Mouse (Mus musculus) midbrain, embryonic 16.5 days (tissue): ENCODE measurements around the gene Krtap5-4. TPM values are rescaled to one million over a fixed set of nuclear protein-coding genes. Genes with fewer than 3 reads are reported as not detected.
"Not testable (repeated sequence)": the region's sequence is repeated elsewhere in the genome, so short reads cannot be mapped to it uniquely, and the experiment has no call there.

Source experiments
- ATAC-seq: fragments of 200-750 bp; cut with Nextera tagmentation; 2 replicates; pipeline ENCODE4 v1.8.0; 2017; ENCODE audit warnings: moderate TSS enrichment
- H3K27ac ChIP-seq: fragments of 300-500 bp; sonication (generic); 2 replicates; pipeline ENCODE4 v1.5.1; 2014; ENCODE audit warnings: mild to moderate bottlenecking, low read length, mixed read lengths
- H3K27me3 ChIP-seq: fragments of 300-500 bp; sonication (generic); 2 replicates; pipeline ENCODE4 v1.6.1; 2014; ENCODE audit warnings: low read depth, low read length, mixed read lengths; ENCODE audit not compliant: control insufficient read depth, insufficient read depth
- H3K36me3 ChIP-seq: fragments of 300-500 bp; sonication (generic); 2 replicates; pipeline ENCODE4 v1.6.1; 2014; ENCODE audit warnings: mild to moderate bottlenecking, low read length, moderate library complexity, mixed read lengths; ENCODE audit not compliant: control insufficient read depth, insufficient read depth
- H3K4me1 ChIP-seq: fragments of 300-500 bp; sonication (generic); 2 replicates; pipeline ENCODE4 v1.6.1; 2014; ENCODE audit warnings: mild to moderate bottlenecking, low read length, mixed read lengths; ENCODE audit not compliant: control insufficient read depth, insufficient read depth
- H3K4me2 ChIP-seq: fragments of 300-500 bp; sonication (generic); 2 replicates; pipeline ENCODE4 v1.6.1; 2014; ENCODE audit warnings: mild to moderate bottlenecking, low read length, mixed read lengths
- H3K4me3 ChIP-seq: fragments of 300-500 bp; sonication (generic); 2 replicates; pipeline ENCODE4 v1.5.1; 2014; ENCODE audit warnings: low read depth, mild to moderate bottlenecking, low read length, moderate library complexity, mixed read lengths
- H3K9ac ChIP-seq: fragments of 300-500 bp; sonication (generic); 2 replicates; pipeline ENCODE4 v1.6.1; 2014; ENCODE audit warnings: low read depth, low read length, mixed read lengths
- H3K9me3 ChIP-seq: fragments of 300-500 bp; sonication (generic); replicated peaks from 2 replicates; pipeline ENCODE4 v1.6.1; 2014; ENCODE audit warnings: mild to moderate bottlenecking, low read length, mixed read lengths; ENCODE audit not compliant: control insufficient read depth, poor library complexity, severe bottlenecking
- WGBS: fragments of 180-500 bp; shearing (Covaris S2); extraction: QIAGEN DNeasy Blood & Tissue Kit; methylation state at CpG from one replicate; pipeline ENCODE4 v1.1.7; 2014; 5-methylcytosine and 5-hydroxymethylcytosine counted together
- polyA plus RNA-seq: library from polyadenylated mRNA; unstranded; fragments of >200 nt; fragmentation: Nextera tagmentation; extraction: Ambion mirVana; gene quantifications from 2 replicates; pipeline ENCODE4 v1.2.1, GENCODE M21; 2015

Krtap5-4 gene
- polyA plus RNA-seq, 1 experiment from 2014 or later, result not detected

DNA sequence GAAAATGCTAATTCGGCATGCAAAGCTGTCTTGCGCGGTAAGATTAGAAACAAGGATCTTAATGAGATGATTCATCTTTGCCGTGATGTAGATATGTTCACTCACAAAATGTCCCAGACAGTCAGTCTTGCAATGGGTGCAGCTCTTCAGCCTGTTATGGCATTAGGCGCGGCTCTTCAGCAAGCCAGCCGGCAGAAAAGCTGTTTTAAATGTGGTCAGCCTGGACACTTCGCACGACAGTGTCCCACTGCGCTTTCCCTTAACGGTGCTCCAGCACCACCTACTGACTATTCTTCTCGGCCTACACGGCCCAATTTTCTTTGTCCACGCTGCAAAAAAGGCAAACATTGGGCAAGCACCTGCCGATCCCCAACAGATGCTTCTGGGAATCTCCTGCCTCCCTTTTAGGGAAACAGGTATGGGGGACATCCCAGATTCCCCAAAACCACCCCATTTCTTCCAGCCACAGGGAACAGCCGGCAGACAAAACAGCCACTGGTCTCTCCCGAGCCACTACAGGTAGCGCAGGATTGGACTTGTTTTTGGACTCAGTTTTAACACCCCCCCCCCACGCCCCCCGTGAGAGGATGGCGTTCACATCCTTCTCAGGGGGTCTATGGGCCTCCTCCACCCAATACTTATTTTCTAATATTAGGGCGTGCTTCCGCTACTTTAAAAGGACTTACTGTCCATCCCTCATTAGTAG is 18.1 kb upstream of the Krtap5-4 start:
- H3K27ac ChIP-seq, result peak overlapping the region; percentile 79
- WGBS, result 23% methylated on average over 23 of the region's 23 CpGs
- peak overlapping the region; percentile 59 for H3K9ac ChIP-seq
- no peaks in the 10 kb centered on the region for H3K9me3 ChIP-seq
- no peaks in the 10 kb centered on the region for H3K36me3 ChIP-seq
- H3K4me1 ChIP-seq, result peaks cover 8% of the 10 kb centered on the region
- peak overlapping the region; percentile 72 for H3K4me2 ChIP-seq
- H3K27me3 ChIP-seq, result peaks cover 7% of the 10 kb centered on the region
- peak overlapping the region; percentile 47 for H3K4me3 ChIP-seq
- peak; percentile 84 for ATAC-seq

DNA sequence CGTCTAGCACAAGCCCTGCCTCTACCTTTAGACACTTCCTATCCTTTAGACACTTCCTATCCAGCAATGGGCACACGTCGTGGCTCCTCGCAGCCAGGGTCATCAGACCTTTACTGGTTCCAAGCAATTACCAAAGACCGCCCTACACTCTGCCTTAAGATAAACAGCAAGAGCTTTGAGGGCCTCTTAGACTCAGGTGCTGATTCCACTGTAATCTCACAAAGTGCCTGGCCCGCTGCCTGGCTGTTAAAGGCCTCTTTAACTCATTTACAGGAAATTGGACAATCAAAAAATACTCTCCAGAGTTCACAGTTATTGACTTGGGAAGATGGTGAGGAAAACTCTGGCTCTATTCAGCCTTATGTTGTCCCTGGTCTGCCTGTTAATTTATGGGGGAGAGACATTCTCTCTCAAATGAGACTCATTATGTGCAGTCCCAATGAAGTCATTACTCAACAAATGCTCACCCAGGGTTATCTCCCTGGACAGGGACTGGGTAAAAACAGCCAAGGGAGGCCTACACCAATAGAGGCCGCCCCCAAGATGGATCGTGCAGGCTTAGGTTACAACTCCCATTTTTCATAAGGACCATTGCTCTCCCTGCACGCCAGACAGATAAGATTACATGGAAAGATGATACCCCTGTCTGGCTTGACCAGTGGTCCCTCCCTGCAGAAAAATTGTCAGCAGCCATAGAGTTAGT is 17.3 kb upstream of the Krtap5-4 start:
- 86% methylated on average over 9 of the region's 9 CpGs for WGBS
- H3K4me2 ChIP-seq, H3K36me3 ChIP-seq, H3K27me3 ChIP-seq, H3K4me1 ChIP-seq, H3K4me3 ChIP-seq, H3K9ac ChIP-seq, H3K9me3 ChIP-seq, H3K27ac ChIP-seq, ATAC-seq: not testable (repeated sequence)

DNA sequence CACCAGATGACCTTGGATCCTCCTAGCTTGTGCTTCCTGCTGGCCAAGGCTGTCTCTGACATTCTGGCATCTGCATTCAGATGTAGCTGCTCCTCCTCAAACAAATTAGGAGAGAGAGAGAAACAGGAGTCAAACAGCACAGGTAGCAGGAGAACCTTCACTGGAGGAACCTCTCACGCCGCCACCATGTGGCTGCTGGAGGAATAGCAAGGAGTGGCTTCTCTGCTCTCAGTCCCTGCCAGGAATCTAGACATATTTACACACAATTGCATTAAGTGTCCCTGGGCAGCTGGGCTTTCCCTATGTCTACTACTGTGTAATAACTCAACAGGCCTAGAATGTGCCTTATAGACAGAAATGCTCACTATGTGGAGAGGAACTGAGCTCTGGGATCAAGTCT is 9.5 kb upstream of the Krtap5-4 start:
- H3K4me1 ChIP-seq, H3K4me2 ChIP-seq, H3K4me3 ChIP-seq, H3K9ac ChIP-seq, H3K36me3 ChIP-seq, H3K27ac ChIP-seq, H3K27me3 ChIP-seq, H3K9me3 ChIP-seq, ATAC-seq: not testable (repeated sequence)
- 3% methylated on average over 2 of the region's 2 CpGs for WGBS

DNA sequence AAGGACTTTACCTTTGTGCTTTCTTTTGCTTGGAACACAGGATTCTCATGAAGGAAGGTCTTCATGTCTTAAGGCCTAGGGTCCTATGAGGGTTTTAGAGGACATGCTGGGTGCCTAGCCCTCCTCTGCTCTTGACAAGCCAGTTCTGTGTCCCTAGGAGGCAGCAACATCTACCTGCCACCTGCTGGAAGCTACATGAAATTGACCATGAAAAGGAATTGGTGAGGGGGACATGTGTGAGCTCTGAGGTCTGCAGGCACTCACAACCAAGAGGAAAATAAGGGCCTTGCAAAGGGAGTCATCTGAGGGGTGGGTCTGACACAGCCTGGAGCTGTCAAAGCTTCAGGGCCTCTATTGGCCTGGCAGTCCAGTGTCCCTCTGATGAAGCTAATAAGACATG is 7.9 kb upstream of the Krtap5-4 start:
- Histone ChIP-seq H3K9ac (no peak overlapping the region), H3K27me3 (no peaks in the 10 kb centered on the region)

DNA sequence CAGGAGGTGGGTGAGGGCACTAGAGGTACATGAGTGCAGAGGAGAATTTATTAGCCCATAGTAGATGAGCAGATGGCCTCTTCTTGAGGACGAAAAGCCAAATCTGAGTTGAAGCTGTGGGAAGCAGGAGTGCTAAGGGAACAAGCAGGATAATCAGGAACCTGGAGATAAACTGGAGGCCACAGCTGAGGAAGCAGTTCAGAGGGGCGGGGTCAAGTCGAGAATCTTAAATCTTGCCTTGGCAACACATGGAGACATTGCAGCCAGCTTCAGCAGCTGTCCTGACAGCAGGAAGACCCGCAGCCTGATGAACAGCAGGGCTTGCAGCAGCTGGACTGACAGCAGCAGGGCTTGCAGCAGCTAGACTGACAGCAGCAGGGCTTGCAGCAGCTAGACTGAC is 7.2 kb upstream of the Krtap5-4 start:
- not testable (repeated sequence) for H3K27me3 ChIP-seq, H3K9me3 ChIP-seq, H3K27ac ChIP-seq, H3K36me3 ChIP-seq, ATAC-seq, H3K9ac ChIP-seq, H3K4me1 ChIP-seq, H3K4me2 ChIP-seq, H3K4me3 ChIP-seq
- 29% methylated on average over 4 of the region's 4 CpGs for WGBS

More for the DNA sequence above, 7.9 kb upstream of the Krtap5-4 start:
- Histone ChIP-seq H3K27ac (no peak overlapping the region), H3K4me3 (no peak overlapping the region), H3K4me1 (no peaks in the 10 kb centered on the region), H3K4me2 (no peak overlapping the region), H3K36me3 (no peaks in the 10 kb centered on the region), H3K9me3 (no peaks in the 10 kb centered on the region)
- no peak for ATAC-seq

DNA sequence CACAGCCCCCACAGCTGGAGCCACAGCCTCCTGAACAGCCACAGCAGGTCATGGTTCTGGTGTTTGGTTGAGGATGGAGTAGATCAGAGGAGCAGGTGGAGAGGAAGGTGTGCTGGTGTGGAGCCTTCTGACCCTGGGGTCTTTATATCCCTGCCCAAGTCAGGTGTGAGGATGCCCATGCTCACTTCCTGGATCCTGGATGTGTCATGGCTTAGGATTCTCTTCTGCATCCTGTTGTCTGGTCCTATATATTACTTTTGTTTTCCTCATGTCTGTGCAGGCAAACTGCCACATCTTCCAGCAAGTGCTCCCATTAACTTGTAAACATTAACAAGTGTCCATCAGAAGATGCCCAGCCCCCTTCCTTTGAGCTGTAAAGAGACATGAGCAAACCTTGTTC is 6.3 kb upstream of the Krtap5-4 start, which contains the start of gene Krtap5-1:
Gene Krtap5-1 (minus strand): TSS at position 101 of the 400 bp plus-strand sequence.
- not testable (repeated sequence) for H3K27me3 ChIP-seq, H3K27ac ChIP-seq, H3K9me3 ChIP-seq, H3K4me2 ChIP-seq, H3K4me3 ChIP-seq, ATAC-seq, H3K36me3 ChIP-seq, H3K4me1 ChIP-seq, H3K9ac ChIP-seq

DNA sequence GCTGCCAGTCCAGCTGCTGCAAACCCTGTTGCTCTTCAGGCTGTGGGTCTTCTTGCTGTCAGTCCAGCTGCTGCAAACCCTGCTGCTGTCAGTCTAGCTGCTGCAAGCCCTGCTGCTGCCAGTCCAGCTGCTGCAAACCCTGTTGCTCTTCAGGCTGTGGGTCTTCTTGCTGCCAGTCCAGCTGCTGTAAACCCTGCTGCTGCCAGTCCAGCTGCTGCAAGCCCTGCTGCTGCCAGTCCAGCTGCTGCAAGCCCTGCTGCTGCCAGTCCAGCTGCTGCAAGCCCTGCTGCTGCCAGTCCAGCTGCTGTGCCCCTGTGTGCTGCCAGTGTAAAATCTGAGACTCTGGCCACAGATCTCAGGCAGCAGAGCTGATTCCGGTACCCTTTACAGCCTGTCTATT is 580 bp downstream of the Krtap5-4 start:
- H3K4me1 ChIP-seq, H3K27ac ChIP-seq, H3K9ac ChIP-seq, H3K4me2 ChIP-seq, H3K27me3 ChIP-seq, H3K36me3 ChIP-seq, H3K4me3 ChIP-seq, H3K9me3 ChIP-seq, ATAC-seq: not testable (repeated sequence)
- 85% methylated on average over 1 of the region's 1 CpGs for WGBS

DNA sequence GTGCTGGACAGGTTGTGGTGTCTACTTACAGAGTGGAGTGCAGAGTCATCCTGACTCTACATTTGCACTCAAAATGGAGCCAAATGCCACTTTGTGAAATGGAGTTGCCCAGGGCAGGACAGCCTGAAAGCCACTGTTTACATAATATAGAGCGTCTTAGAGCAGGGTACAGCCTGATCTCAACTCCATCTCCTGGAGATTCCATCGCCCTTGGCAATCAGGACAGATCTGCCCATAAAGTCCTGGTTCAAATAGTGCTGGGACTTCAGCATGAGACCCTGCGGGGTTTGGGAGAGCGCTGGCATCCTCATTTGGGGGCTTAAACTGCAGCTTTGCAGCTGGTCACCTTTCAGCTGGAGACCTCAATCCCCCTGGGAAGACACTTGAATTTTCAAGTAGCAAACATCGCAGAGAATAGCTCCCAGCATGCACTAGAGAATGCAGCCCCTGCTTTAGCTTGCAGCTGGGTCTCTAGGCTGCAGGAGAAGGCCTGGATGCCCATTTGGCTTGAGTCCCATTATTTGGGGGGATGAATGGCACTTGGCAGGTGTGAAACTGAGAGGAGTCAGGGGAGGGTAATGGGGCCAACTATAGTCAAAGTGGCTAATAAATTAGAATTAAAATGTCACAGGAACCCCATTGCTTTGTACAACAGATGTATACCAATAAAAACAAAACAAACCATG is 11.4 kb downstream of the Krtap5-4 start:
- WGBS, result 32% methylated on average over 5 of the region's 5 CpGs
- no peak for ATAC-seq
- Histone ChIP-seq H3K9ac (no peak overlapping the region), H3K36me3 (no peaks in the 10 kb centered on the region), H3K4me2 (no peak overlapping the region), H3K27me3 (no peaks in the 10 kb centered on the region), H3K9me3 (no peaks in the 10 kb centered on the region), H3K4me3 (no peak overlapping the region), H3K4me1 (no peaks in the 10 kb centered on the region; the same call in 1 of the 2 replicates), H3K27ac (no peak overlapping the region)

DNA sequence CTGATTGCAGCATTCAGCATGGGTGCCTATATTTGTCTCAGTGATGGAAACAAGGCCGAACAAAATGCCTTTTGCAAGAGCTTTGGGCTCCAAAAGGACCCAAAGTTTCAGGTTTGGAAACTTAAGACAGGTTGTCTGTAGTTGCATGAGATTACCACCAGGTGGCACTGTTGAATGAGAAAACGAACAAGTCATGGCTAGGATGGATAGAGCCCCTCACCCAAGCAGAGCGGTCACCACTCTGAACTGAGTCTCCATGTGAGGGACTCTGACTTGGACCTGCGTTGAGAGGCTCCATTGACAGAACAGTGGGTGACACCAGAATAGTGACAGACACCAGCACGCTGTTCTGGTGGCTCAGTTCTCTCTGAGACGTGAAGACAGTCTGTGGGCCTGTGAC is 13.2 kb downstream of the Krtap5-4 start:
- Histone ChIP-seq H3K4me3 (no peak overlapping the region), H3K9me3 (no peaks in the 10 kb centered on the region), H3K36me3 (no peaks in the 10 kb centered on the region), H3K4me1 (no peaks in the 10 kb centered on the region; the same call in 1 of the 2 replicates), H3K9ac (no peak overlapping the region), H3K27ac (no peak overlapping the region), H3K4me2 (no peak overlapping the region), H3K27me3 (no peaks in the 10 kb centered on the region)
- peak; percentile 59 for ATAC-seq
- 52% methylated on average over 6 of the region's 6 CpGs for WGBS
